Mouse (Mus musculus) adrenal gland, postnatal 25 days (tissue): Measurements from ENCODE around the gene Paxbp1. TPM values are rescaled to one million over a fixed set of nuclear protein-coding genes. Genes with fewer than 3 reads are reported as not detected.
A peak's percentile ranks its signal among the peaks of the same experiment; 100 is the strongest.

Experiments used
- DNase-seq: peaks from one replicate; pipeline ENCODE4 v3.0.0; 2021; ENCODE audit warnings: mixed read lengths
- total RNA-seq: library from RNA; stranded (reverse); gene quantifications from 2 replicates; pipeline ENCODE4 v1.2.3, GENCODE M21; 2021

Paxbp1 gene
- total RNA-seq, 1 experiment from 2014 or later, result 71.2 TPM

GRCm38 (mm10) chr16:91055150-91055549 is 10.8 kb upstream of the Paxbp1 start:
- no peak for DNase-seq

DNA sequence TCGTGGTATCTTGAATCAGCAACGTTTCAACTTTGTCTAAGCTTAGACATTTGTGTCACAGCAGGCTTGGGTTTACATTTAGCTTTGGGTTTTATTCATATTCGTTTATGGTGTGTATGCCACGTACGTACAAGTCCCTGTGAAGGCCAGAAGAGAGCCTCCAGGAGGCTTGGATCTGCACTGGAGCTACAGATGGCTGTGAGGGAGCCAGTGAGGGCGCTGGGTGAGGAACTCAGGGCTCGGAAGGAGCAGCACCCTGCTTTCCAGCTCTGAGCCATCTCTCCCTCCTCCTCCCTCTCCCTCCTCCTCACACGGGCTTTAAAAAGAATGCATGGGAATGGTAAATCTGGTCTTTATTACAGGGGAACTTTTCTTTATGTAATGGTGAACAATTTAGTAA is 9.3 kb upstream of the Paxbp1 start:
- DNase-seq, result no peak

- DNase-seq, result peak; percentile 33
These were observed 1.2 kb upstream of the Paxbp1 start for GRCm38 (mm10) chr16:91045511-91045910.

- DNase-seq, result peak; percentile 50
These were observed 688 bp downstream of the Paxbp1 start for GRCm38 (mm10) chr16:91043461-91044248.

- DNase-seq, result no peak
These were observed 1.7 kb downstream of the Paxbp1 start for GRCm38 (mm10) chr16:91042640-91043039.

DNA sequence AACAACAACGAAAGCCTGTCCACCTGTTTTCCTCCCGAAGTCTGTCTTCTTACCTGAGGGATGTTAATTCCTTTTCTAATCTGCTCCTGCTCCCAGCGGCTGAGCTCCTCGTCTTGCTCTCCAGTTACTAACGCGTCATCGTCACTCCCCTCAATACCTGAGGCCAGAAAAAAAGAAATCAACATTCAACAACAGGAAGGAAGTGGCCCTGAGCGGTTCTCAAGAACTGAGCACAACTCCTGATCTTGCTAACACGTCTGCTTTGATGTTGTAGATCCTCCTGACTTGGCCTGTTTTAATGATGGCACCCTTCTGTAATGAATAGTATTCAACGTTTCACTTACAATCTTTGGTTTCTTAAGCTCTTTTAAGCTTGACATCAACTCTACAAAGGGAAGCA is 8.5 kb downstream of the Paxbp1 start:
- no peak for DNase-seq

DNA sequence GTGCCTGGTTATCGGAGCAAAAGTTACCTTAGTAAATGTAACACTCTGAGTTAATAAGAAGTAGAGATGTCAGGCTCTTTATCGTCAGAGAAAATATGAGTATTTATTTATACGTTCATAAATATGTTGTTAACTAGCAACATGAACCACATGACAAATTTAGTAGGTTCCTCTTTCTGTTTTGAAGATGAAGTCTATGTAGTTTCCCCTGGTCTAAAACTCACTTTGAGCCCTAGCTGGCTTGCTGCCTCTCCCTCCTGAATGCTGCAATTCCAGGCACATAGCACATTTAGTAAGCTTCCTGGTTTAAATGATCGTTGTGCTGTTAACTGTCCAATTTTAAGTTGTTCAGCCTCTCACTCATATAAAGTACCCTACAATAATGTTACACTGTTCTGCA is 13.6 kb downstream of the Paxbp1 start:
- no peak for DNase-seq

DNA sequence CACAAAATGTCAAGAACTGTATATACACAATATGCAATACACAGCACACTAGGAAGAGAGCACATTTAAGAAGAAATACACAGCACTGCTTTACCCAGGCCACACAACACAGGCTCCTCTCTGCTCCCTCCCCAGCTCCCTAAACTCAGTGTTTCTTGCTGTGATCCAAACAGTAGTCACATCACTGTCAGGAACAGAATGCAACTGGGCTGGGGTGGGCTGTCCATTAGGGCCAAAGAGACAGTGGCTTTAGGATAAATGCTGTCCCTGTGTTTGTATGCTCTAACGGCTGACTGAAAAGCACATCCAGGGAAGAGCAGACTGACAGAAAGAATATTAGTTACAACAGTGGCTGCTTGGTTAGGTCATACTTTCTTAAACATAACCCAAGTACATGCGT is 14.4 kb downstream of the Paxbp1 start:
- DNase-seq, result no peak

DNA sequence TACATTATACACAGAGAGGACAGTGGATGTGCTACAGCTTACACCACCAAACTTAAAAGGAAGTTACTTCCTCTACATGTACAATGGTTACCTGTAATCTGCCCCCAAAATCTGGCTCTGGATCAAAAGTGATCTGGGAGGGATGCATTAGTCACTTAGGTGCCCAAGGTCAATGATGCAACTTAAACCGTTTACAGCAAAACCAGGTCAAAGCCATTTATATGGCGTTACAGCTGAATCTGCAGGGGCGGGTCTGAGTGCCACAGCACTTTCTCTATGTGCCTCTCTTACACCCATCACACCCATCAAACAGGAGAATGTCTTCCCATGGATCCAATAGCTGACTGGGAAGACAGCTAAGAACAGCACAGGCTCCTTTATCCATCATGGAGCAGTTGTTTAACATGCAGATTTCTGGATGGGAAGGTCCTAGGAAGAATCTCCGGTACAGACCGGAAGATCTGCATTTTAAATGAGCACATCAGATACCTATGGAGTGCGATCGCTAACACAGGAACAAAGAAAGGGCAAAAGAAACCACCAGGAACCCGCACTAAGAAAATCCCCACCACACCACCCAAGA is 15.1 kb downstream of the Paxbp1 start:
- DNase-seq, result no peak

GRCm38 (mm10) chr16:91026290-91026689 is 18.1 kb downstream of the Paxbp1 start:
- no peak for DNase-seq

DNA sequence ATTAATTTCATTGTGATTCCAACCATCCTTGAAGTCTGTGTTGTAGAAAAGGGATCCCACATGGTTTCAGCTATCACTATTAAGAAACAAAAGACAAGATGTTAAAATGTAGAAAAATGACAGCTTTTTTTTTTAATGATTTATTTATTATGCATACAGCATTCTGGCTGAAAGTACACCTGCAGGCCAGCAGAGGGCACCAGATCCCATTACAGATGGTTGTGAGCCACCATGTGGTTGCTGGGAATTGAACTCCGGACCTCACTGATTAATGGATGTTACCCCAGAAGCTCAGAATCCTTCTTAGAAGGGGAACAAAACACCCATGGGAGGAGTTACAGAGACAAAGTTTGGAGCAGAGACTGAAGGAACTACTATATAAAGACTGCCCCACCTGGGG is 21.0 kb downstream of the Paxbp1 start:
- peak; percentile 24 for DNase-seq

DNA sequence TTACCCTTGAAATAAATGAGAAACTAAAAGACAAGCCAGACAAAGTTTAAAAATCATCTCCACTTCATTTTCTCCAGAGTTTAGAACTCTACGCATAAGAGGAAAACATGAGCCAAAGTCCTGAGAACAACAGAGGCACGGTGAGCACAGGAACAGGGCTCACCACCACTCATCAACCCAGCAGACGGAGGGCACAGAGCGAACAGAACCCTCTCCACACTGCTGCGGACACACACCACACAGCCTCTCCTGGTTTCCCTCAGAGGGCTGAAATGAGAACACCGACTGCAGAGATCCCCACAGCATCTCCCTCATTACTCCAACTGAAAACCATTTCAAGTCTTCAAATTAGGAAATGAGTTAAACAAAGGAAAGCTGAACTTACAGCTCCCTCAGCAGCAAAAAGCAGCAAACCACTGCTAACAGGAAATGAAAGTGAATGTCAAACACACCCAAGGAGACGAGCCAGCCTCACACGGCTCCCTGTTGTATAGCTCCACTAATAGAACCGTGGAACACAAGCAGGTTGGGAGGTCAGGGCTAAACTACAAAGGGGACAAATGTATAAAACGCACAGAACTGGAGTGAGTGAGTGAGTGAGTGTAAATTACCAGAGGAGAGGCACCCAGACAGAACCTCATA is 23.4 kb downstream of the Paxbp1 start:
- DNase-seq, result no peak

DNA sequence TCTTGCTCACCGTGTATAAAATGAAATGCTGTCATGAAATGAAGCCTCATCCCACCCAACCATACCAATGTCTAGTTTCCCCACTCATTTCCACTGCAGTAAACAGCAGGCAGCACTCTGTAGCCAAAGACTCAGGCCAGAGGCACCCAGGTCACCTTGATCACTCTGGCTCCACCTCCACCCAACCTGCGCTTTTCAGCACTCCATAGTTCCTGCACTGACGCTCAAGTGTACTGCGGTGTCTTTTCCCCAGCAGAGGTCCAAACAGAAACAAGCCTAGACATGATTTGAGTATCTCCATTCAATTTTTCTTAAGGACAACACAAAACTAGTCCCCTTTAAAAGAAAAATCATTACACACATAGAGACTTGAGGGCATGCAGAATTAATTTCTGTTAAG is 24.9 kb downstream of the Paxbp1 start:
- no peak for DNase-seq

GRCm38 (mm10) chr16:91015761-91016160 is 28.6 kb downstream of the Paxbp1 start:
- peak; percentile 16 for DNase-seq

- no peak for DNase-seq
These were observed 32.5 kb downstream of the Paxbp1 start for GRCm38 (mm10) chr16:91011847-91012246.

GRCm38 (mm10) chr16:91011021-91011683 is 33.2 kb downstream of the Paxbp1 start, which contains the start of gene Synj1:
Gene Synj1, minus strand, starts transcription at chr16:91011308.
- peak; percentile 92 for DNase-seq

GRCm38 (mm10) chr16:91010581-91011020 is 33.7 kb downstream of the Paxbp1 start:
- DNase-seq, result no peak

DNA sequence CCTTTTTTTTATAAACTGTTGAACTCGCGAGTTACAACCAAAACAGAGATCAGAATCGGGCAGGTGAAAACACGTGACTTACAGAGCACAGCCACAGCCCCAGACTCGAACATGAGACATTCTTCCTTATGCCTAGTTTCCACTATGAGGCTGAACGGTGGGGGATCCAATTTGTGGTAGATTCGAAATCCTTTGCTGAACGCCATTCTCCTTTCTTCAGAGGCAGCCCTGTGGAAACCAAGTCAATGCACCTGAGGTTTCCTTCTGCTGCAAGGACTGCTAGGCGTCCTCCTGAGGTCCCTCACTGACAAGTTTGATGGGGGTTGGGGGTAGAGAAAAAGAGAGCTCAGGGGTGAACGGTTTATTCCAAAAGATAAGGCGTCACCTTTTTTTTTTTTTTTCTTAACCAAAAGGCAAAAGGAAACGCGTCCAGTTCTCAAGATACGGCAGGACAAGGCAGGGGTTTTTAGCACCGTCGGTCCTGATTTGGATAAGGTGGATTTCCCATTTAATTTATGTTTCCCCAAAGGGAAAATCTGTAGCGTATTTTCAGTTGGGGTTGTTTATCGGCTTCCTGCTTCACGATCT is 34.3 kb downstream of the Paxbp1 start:
- DNase-seq, result no peak

- no peak for DNase-seq
These were observed 39.3 kb downstream of the Paxbp1 start for GRCm38 (mm10) chr16:91004915-91005538.

GRCm38 (mm10) chr16:91001098-91001497 is 43.2 kb downstream of the Paxbp1 start:
- no peak for DNase-seq

DNA sequence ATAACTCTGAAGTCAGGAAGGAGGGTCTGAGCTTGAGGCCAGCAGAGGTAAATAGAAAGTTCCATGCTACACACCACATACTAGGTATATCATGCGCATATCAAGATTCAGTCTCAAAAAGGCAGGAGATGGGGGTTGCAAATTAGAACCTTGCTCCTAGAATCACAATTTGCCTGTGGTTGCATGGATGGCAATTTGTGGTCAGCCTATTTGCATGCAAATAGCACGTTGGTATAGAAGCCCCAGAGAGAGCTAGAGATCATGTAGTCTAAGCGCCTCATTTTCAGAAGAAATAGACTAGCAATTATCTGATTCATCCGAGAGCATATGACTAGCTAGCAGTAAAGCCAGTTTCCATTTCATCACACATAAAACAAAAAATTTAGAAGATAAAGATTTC is 44.5 kb downstream of the Paxbp1 start:
- DNase-seq, result no peak

DNA sequence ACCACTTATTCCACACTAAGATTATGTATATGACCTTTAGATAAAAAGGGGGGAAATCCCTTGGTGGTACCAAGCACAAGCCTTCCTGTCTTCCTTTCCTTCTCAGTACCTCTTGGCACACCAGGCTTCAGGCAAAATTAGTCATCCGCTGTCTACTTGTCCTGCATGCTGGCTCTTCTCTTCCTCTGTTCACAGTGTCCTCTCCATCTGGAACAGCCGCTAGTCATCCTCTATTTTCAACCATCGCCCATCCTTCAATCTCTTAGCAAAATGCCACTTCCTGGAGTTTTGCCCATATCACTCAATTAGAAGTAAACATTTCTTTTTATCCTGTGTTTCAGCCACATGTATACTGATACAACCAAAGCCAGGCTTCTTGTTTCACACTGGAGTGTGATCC is 46.5 kb downstream of the Paxbp1 start:
- DNase-seq, result no peak
